Mouse (Mus musculus) liver, postnatal 0 days (tissue): ENCODE results near the gene Eed.

ENCODE experiments used
- CTCF ChIP-seq: sonication (generic); IDR thresholded peaks from 2 replicates; pipeline ENCODE4 v1.5.1; 2016; ENCODE audit warnings: antibody characterized with exemption, low read depth
- EP300 ChIP-seq: IDR thresholded peaks from 2 replicates; pipeline ENCODE4 v1.6.1; 2016; ENCODE audit warnings: antibody characterized with exemption, low read depth, mild to moderate bottlenecking

DNA sequence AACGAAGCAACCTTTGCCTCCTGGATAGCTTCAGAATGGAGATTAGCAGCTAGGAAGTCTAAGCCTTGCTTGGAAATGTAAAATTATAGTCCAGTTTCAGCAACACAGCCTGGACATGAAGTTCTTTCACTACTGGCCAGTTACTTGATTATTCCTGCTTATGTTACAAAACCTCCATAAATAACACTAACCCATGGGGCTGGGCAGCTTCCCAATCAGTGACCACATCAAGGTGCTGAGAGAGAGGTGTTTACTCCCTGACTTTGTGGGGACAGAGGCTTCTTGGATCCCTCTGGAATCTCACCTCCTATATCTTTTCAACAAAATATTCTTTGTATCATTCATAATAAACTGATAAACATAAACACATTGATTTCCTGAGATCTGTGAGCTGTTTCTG is 12.3 kb upstream of the Eed start:
- TF ChIP-seq CTCF, result no peak
- TF ChIP-seq EP300, result no peak
